Mouse (Mus musculus) colon, adult 2 months (tissue): ENCODE results near the gene Gbx1. TPM values are rescaled to one million over a fixed set of nuclear protein-coding genes. Genes with fewer than 3 reads are reported as not detected.

ENCODE experiments used
- polyA plus RNA-seq: library from polyadenylated mRNA; depleted of rRNA; stranded (reverse); fragments of >200 nt; gene quantifications from 2 replicates; pipeline ENCODE4 v1.2.3, GENCODE M21; 2012; rRNA removed

Gene Gbx1
- polyA plus RNA-seq, result not detected in 2 replicates

GRCm38 (mm10) chr5:24526889-24527230 lies at the start of gene Gbx1:
Gbx1 (minus strand) TSS chr5:24527202.

GRCm38 (mm10) chr5:24556709-24557108 lies 29.7 kb upstream of the Gbx1 start, which contains the start of gene 4931409K22Rik:
4931409K22Rik (minus strand) TSS chr5:24556809.

GRCm38 (mm10) chr5:24540387-24541143 lies 13.6 kb upstream of the Gbx1 start, which contains the start of gene Asb10:
Asb10 (minus strand) TSS chr5:24540978.

Other genes with a start within 250 kb of the Gbx1 start
- gene Kcnh2, start 175.6 kb downstream of the Gbx1 start, polyA plus RNA-seq, result 45.8 and 63.0 TPM in 2 replicates
- 5.4 and 6.2 TPM in 2 replicates for gene Nos3, start 162.4 kb downstream of the Gbx1 start, polyA plus RNA-seq
- gene Atg9b, start 135.1 kb downstream of the Gbx1 start, polyA plus RNA-seq, result 2.7 and 3.1 TPM in 2 replicates
- 87.7 and 110 TPM in 2 replicates for gene Abcb8, start 133.5 kb downstream of the Gbx1 start, polyA plus RNA-seq
- 0.24 and 0.58 TPM in 2 replicates for gene Asic3, start 113.8 kb downstream of the Gbx1 start, polyA plus RNA-seq
- gene Cdk5, start 103.7 kb downstream of the Gbx1 start, polyA plus RNA-seq, result 54.6 and 65.0 TPM in 2 replicates
- 204 and 219 TPM in 2 replicates for gene Slc4a2, start 103.4 kb downstream of the Gbx1 start, polyA plus RNA-seq
- gene Fastk, start 81.9 kb downstream of the Gbx1 start, polyA plus RNA-seq, result 383 and 498 TPM in 2 replicates
- gene Tmub1, start 79.3 kb downstream of the Gbx1 start, polyA plus RNA-seq, result 132 and 162 TPM in 2 replicates
- gene Agap3, start 75.0 kb downstream of the Gbx1 start, polyA plus RNA-seq, result 67.4 and 75.9 TPM in 2 replicates
- gene Asb10, start 13.8 kb upstream of the Gbx1 start, polyA plus RNA-seq, result 0.73 and 1.3 TPM in 2 replicates
- not detected in 2 replicates for gene 4931409K22Rik, start 29.6 kb upstream of the Gbx1 start, polyA plus RNA-seq
- 33.0 and 34.9 TPM in 2 replicates for gene Abcf2, start 50.3 kb upstream of the Gbx1 start, polyA plus RNA-seq
- 39.3 and 45.2 TPM in 2 replicates for gene Chpf2, start 59.5 kb upstream of the Gbx1 start, polyA plus RNA-seq
- gene Smarcd3, start 97.2 kb upstream of the Gbx1 start, polyA plus RNA-seq, result 26.0 and 26.6 TPM in 2 replicates
- gene Nub1, start 158.3 kb upstream of the Gbx1 start, polyA plus RNA-seq, result 33.6 and 40.7 TPM in 2 replicates
- gene Wdr86, start 203.5 kb upstream of the Gbx1 start, polyA plus RNA-seq, result 0.77 and 1.3 TPM in 2 replicates
- gene Crygn, start 230.8 kb upstream of the Gbx1 start, polyA plus RNA-seq, result 6.9 TPM in 1 of 2 replicates, not detected in the other